Mouse (Mus musculus) urinary bladder, postnatal 10 days (tissue): ENCODE measurements around the gene Gm9507.
"Not testable (repeated sequence)": the region's sequence is repeated elsewhere in the genome, so short reads cannot be mapped to it uniquely, and the experiment has no call there.

Experiments used
- DNase-seq: peaks from one replicate; pipeline ENCODE4 v3.0.0; 2022; ENCODE audit warnings: low spot score

The Gm9507 gene

GRCm38 (mm10) chr10:77771225-77771624 is 40.4 kb downstream of the Gm9507 start, which contains the start of gene Gm3238:
Gm3238 (minus strand) TSS chr10:77771325.
- DNase-seq, result not testable (repeated sequence)

DNA sequence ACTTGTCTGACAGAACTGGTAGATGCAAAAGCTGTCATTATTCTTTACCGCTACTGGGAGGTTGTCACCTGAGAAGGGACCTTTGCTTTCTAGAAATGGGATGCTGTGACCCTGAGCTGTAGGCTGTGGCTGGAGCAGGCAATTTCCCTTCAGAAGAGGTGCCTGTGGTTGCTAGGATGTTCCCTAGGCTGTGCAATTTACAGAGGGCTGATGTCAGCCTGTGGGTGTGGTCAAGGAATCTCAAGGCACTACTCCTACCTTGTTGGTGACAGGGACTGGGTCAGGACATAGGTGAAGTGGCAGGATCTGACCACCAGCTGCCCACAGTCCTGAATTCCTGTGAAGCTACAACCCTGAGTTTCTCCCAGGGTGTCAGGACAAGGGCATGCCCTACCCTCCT is 41.9 kb downstream of the Gm9507 start:
- no peak for DNase-seq
